Mouse (Mus musculus): ENCODE data around the gene Tbccd1.

Tbccd1 gene

GRCm38 (mm10) chr16:22807468-22808070 lies 49.9 kb downstream of the Tbccd1 start:
- ChIA-PET POLR2A (interaction anchor here (0.5 to 1.7 kb wide), 12 partner anchors 27 to 507 kb away, joined by 3 to 11 read pairs (median 3); no protein-coding TSS in a partner anchor), CTCF (interaction anchor here (0.5 to 4.2 kb wide), 71 partner anchors 8 to 1376 kb away, joined by 3 to 48 read pairs (median 4); no protein-coding TSS in a partner anchor)

GRCm38 (mm10) chr16:22802786-22803185 lies 54.7 kb downstream of the Tbccd1 start:
- ChIA-PET POLR2A (no interaction called here), CTCF (no interaction called here)

DNA sequence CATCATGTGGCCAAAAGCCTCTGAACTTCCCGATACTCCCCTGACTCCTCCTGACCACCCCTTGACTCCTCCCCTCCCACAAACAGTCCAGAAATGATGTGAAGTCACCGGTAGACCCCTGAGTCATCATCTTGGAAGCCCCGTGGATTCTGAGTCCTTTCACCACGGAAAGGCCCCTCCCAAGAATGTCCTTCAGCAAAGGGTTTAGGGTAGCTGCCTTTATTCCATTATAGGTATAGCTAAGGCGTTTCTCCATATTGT lies 56.7 kb downstream of the Tbccd1 start:
- ChIA-PET CTCF (interaction anchor here in 3 of 4 experiments (0.6 to 2.4 kb wide), 4 partner anchors 221 to 493 kb away, joined by 3 to 10 read pairs (median 4); no protein-coding TSS in a partner anchor), POLR2A (interaction anchor here (0.7 to 1.2 kb wide), 7 partner anchors 12 to 492 kb away, joined by 3 read pairs; partner anchors contain the start of gene Eif4a2 (in 1 of the 4))

- POLR2A ChIA-PET, result interaction anchor here (0.7 to 1.2 kb wide), 6 partner anchors 12 to 491 kb away, joined by 3 read pairs; partner anchors contain the start of gene Eif4a2 (in 1 of the 4)
- CTCF ChIA-PET, result interaction anchor here in 3 of 4 experiments (0.6 to 2.4 kb wide), 6 partner anchors 23 to 493 kb away, joined by 3 to 10 read pairs (median 4); no protein-coding TSS in a partner anchor
These were observed 57.2 kb downstream of the Tbccd1 start for GRCm38 (mm10) chr16:22800026-22800848.

DNA sequence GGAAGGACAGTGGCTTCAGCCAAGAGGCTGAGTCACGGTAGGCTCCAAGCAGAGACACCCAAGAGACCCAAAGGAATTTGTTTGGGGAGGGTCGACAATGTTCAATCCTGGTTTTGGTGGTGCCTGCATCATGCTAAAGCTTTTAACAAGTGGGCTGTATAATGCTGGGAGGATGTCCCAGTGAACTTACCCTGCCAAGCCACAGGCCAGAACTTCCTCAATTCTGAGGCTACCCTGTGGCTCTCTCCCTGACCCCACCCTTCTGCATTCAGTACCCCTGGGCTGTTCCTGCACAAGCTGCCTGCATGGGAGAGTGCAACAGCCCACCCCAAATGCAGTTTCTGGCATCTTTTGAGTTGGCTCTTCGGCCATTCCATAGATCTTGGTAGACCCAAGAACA lies 58.9 kb downstream of the Tbccd1 start:
- POLR2A ChIA-PET, result no interaction called here
- CTCF ChIA-PET, result interaction anchor here in 2 of 4 experiments (0.6 to 2.2 kb wide), 3 partner anchors 12 to 234 kb away, joined by 3 to 6 read pairs (median 5); no protein-coding TSS in a partner anchor

- ChIA-PET CTCF (interaction anchor here in 3 of 4 experiments (1.0 to 1.4 kb wide), 3 partner anchors 10 to 496 kb away, joined by 3 to 5 read pairs (median 4); no protein-coding TSS in a partner anchor), POLR2A (interaction anchor here in 1 of 4 experiments (0.8 to 1.2 kb wide), 2 partner anchors 8 to 12 kb away, joined by 3 read pairs; no protein-coding TSS in a partner anchor)
These were observed 59.9 kb downstream of the Tbccd1 start for GRCm38 (mm10) chr16:22797521-22797920.

DNA sequence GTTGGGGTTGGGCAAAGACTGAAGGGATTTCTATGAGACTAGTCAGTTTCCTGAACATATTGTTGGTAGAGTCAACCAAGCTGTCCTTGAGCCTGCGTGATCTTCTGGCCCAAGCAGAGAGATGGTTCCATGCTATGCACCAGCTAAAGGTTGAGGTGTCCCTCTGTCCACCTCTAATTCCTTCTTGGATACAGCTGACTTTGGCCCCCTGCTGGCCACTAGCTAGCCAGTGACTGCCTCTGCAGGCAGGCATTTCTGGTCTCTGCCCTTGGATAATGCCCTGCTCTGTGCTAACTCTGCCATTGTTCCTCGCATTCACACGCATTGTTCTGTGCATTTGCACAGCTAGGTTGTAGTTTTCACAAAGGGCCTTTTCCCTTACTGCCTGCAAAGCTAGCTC lies 62.0 kb downstream of the Tbccd1 start:
- CTCF ChIA-PET, result interaction anchor here in 3 of 4 experiments (0.6 to 1.4 kb wide), 5 partner anchors 10 to 494 kb away, joined by 3 to 6 read pairs (median 3); no protein-coding TSS in a partner anchor
- POLR2A ChIA-PET, result interaction anchor here in 1 of 4 experiments (1.1 kb wide), 1 partner anchor 41 kb away, joined by 7 read pairs; no protein-coding TSS in a partner anchor

GRCm38 (mm10) chr16:22791235-22791634 lies 66.2 kb downstream of the Tbccd1 start:
- POLR2A ChIA-PET, result interaction anchor here in 1 of 4 experiments (1.4 kb wide), 1 partner anchor 21 kb away, joined by 6 read pairs; no protein-coding TSS in a partner anchor
- CTCF ChIA-PET, result interaction anchor here in 1 of 4 experiments (0.6 kb wide), 1 partner anchor 35 kb away, joined by 8 read pairs; no protein-coding TSS in a partner anchor

GRCm38 (mm10) chr16:22789908-22790367 lies 67.5 kb downstream of the Tbccd1 start:
- POLR2A ChIA-PET, result interaction anchor here in 2 of 4 experiments (0.6 to 0.9 kb wide), 2 partner anchors 9 to 48 kb away, joined by 3 to 4 read pairs; no protein-coding TSS in a partner anchor
- CTCF ChIA-PET, result interaction anchor here in 3 of 4 experiments (0.7 to 0.9 kb wide), 4 partner anchors 16 to 204 kb away, joined by 3 to 11 read pairs (median 4); no protein-coding TSS in a partner anchor

DNA sequence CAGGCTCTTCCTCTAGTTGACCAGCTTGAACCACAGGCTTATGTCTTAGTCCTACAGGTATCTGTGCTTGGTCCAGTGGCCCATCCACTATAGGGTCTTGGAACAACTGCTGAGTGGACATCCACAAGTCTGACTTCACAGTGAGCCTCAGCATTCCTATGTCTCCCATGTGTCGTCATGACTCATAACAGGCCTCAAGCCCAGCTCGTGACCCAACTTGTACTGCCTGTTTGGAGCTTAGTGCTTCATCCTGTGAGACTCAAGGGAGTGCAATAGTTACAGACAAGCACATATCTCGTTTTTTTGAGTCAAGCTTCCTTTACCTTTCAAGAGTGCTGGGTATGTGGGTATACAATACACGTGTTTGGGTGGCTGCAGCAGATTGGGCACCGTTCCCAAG lies 74.8 kb downstream of the Tbccd1 start:
- POLR2A ChIA-PET, result no interaction called here
- CTCF ChIA-PET, result interaction anchor here in 1 of 4 experiments (0.6 kb wide), 1 partner anchor 15 kb away, joined by 5 read pairs; no protein-coding TSS in a partner anchor

DNA sequence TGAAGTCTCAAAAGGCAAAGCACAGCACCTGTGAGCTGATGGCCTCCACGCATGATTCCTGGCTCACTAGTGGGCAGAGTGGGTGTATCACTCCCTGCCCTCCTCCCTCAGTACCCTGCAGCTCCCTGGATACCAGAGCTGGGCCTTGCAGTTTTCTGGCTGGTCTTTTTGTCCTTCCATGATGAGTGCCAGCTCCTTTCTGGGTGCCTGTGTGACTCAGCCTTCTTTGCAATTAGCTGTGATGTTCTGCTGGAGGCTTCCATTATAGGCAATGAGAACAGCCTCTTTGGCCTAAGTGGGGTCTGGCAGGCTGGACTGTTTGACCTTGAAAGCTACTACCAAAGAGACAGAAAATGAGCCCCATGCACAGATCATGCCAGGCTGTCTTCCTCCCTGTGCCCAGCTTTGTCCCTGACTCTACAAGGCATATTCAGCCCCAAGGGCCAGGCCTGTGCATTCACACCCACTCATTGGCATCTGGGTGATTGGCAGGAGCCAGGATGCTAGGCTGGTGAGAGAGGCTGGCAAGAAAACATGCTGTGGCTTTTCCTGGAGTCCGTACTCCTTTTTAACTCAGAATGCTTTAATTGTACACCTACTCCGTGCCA lies 78.1 kb downstream of the Tbccd1 start:
- POLR2A ChIA-PET, result interaction anchor here in 3 of 4 experiments (0.6 to 1.6 kb wide), 3 partner anchors 23 to 456 kb away, joined by 3 to 4 read pairs (median 3); partner anchors contain the start of gene Eif4a2 (in 1 of the 3)

DNA sequence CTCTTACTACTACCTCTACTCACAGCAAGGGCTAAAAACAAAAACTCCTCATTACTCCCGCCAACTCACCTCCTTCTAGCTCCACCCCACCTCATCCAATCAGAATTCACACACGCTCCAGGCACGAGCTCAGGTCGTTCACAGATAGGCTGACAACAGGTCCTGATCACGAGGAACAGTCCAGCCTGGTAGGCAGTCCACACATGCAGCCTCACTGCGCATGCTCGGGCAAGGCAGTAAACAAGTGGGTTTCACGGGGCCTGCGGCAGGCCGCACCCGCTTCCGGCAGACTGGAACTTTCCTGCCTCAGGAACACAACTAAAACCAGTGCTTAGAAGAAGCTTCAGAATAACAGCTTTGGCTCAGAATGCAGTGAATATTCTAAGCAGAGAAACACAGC lies 79.2 kb downstream of the Tbccd1 start:
- CTCF ChIA-PET, result interaction anchor here in 1 of 4 experiments (1.1 to 1.2 kb wide), 2 partner anchors 11 to 214 kb away, joined by 3 to 5 read pairs; no protein-coding TSS in a partner anchor
- POLR2A ChIA-PET, result interaction anchor here in 3 of 4 experiments (0.5 to 1.7 kb wide), 6 partner anchors 9 to 346 kb away, joined by 3 to 5 read pairs (median 4); partner anchors contain the start of gene Eif4a2 (in 1 of the 3)

More for the DNA sequence above, 78.1 kb downstream of the Tbccd1 start:
- CTCF ChIA-PET, result no interaction called here

- POLR2A ChIA-PET, result no interaction called here
These were observed 81.9 kb downstream of the Tbccd1 start for GRCm38 (mm10) chr16:22775471-22775985.

GRCm38 (mm10) chr16:22768661-22769060 lies 88.8 kb downstream of the Tbccd1 start:
- ChIA-PET POLR2A (interaction anchor here in 1 of 4 experiments (1.5 kb wide), 1 partner anchor 9 kb away, joined by 5 read pairs; no protein-coding TSS in a partner anchor), CTCF (interaction anchor here in 1 of 4 experiments (1.7 kb wide), 1 partner anchor 204 kb away, joined by 6 read pairs; no protein-coding TSS in a partner anchor)

More at GRCm38 (mm10) chr16:22775471-22775985, 81.9 kb downstream of the Tbccd1 start:
- CTCF ChIA-PET, result interaction anchor here in 1 of 4 experiments (2.6 kb wide), 1 partner anchor 32 kb away, joined by 7 read pairs; no protein-coding TSS in a partner anchor

DNA sequence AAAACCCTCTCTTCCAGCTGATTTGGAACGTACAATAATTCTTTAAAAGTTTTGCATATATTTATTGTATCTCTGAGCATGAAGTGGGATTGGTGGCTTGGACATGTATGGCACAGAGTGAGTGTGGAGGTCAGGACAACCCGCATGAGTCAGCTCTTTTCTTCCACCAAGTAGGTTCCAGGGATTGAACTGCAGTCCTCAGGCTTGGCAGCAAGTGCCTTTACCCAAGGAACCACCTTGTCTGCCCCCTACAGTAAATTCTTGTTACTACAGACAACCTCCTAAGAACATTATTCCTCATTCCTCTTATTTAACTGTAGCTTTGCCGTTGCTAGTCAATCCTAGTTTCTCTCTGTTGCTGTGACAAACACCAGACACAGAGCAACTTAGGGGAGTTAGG lies 90.1 kb downstream of the Tbccd1 start:
- POLR2A ChIA-PET, result interaction anchor here (0.5 to 1.0 kb wide), 5 partner anchors 18 to 616 kb away, joined by 3 to 4 read pairs (median 3); no protein-coding TSS in a partner anchor
- CTCF ChIA-PET, result interaction anchor here in 2 of 4 experiments (0.6 to 1.7 kb wide), 6 partner anchors 11 to 203 kb away, joined by 3 to 6 read pairs (median 4); no protein-coding TSS in a partner anchor

GRCm38 (mm10) chr16:22766738-22767211 lies 90.7 kb downstream of the Tbccd1 start:
- POLR2A ChIA-PET, result interaction anchor here (0.5 to 1.6 kb wide), 7 partner anchors 11 to 616 kb away, joined by 3 to 5 read pairs (median 3); no protein-coding TSS in a partner anchor
- CTCF ChIA-PET, result interaction anchor here in 3 of 4 experiments (0.6 to 1.7 kb wide), 11 partner anchors 12 to 279 kb away, joined by 3 to 6 read pairs (median 4); no protein-coding TSS in a partner anchor

GRCm38 (mm10) chr16:22765531-22765930 lies 91.9 kb downstream of the Tbccd1 start:
- ChIA-PET POLR2A (interaction anchor here in 2 of 4 experiments (0.6 to 1.6 kb wide), 2 partner anchors 13 to 401 kb away, joined by 5 to 6 read pairs; no protein-coding TSS in a partner anchor), CTCF (interaction anchor here in 1 of 4 experiments (1.2 kb wide), 1 partner anchor 42 kb away, joined by 3 read pairs; no protein-coding TSS in a partner anchor)
